Mouse (Mus musculus) embryonic facial prominence, embryonic 14.5 days (tissue): Measurements from ENCODE around the gene Lgals3bp. TPM values are rescaled to one million over a fixed set of nuclear protein-coding genes. Genes with fewer than 3 reads are reported as not detected.

Source experiments
- ATAC-seq: fragments of 200-750 bp; cut with Nextera tagmentation; 2 replicates; pipeline ENCODE4 v1.8.0; 2017; ENCODE audit warnings: low read depth, moderate number of reproducible peaks, moderate TSS enrichment
- DNase-seq: peaks from one replicate; pipeline ENCODE4 v3.0.0-alpha.2; 2015; ENCODE audit warnings: low spot score
- H3K27ac ChIP-seq: fragments of 300-500 bp; sonication (generic); replicated peaks from 2 replicates; pipeline ENCODE4 v1.5.1; 2014; ENCODE audit warnings: low read depth, mild to moderate bottlenecking, low read length, moderate library complexity
- H3K27me3 ChIP-seq: fragments of 300-500 bp; sonication (generic); replicated peaks from 2 replicates; pipeline ENCODE4 v1.6.1; 2014; ENCODE audit warnings: low read length; ENCODE audit not compliant: control insufficient read depth, insufficient read depth
- H3K36me3 ChIP-seq: fragments of 300-500 bp; sonication (generic); 2 replicates; pipeline ENCODE4 v1.6.1; 2014; ENCODE audit warnings: low read length, mixed read lengths; ENCODE audit not compliant: control insufficient read depth, insufficient read depth
- H3K4me1 ChIP-seq: fragments of 300-500 bp; sonication (generic); 2 replicates; pipeline ENCODE4 v1.6.1; 2014; ENCODE audit warnings: antibody characterized with exemption, low read length; ENCODE audit not compliant: control insufficient read depth, insufficient read depth
- H3K4me2 ChIP-seq: fragments of 300-500 bp; sonication (generic); 2 replicates; pipeline ENCODE4 v1.6.1; 2014; ENCODE audit warnings: low read depth, mild to moderate bottlenecking, low read length, moderate library complexity, mixed read lengths
- H3K4me3 ChIP-seq: fragments of 300-500 bp; sonication (generic); 2 replicates; pipeline ENCODE4 v1.5.1; 2014; ENCODE audit warnings: low read depth, mild to moderate bottlenecking, low read length
- H3K9ac ChIP-seq: fragments of 300-500 bp; sonication (generic); 2 replicates; pipeline ENCODE4 v1.6.1; 2014; ENCODE audit warnings: low read depth, mild to moderate bottlenecking, low read length, moderate library complexity, mixed read lengths
- H3K9me3 ChIP-seq: fragments of 300-500 bp; sonication (generic); 2 replicates; pipeline ENCODE4 v1.6.1; 2016; ENCODE audit warnings: low read length; ENCODE audit not compliant: control insufficient read depth
- WGBS: fragments of 180-500 bp; shearing (Covaris S2); extraction: QIAGEN DNeasy Blood & Tissue Kit; methylation state at CpG from one replicate; pipeline ENCODE4 v1.1.7; 2014; 5-methylcytosine and 5-hydroxymethylcytosine counted together
- polyA plus RNA-seq: library from polyadenylated mRNA; unstranded; fragments of >200 nt; fragmentation: Nextera tagmentation; extraction: Ambion mirVana; gene quantifications from 2 replicates; pipeline ENCODE4 v1.2.1, GENCODE M21; 2014

Gene Lgals3bp
- polyA plus RNA-seq, 1 experiment from 2014 or later = 14.2 TPM

GRCm38 (mm10) chr11:118366559-118366958 is 35.3 kb downstream of the Lgals3bp start:
- 57% methylated on average over 8 of the region's 8 CpGs for WGBS

GRCm38 (mm10) chr11:118366108-118366507 is 35.8 kb downstream of the Lgals3bp start:
- H3K9me3 ChIP-seq = no peaks in the 10 kb centered on the region
- H3K4me3 ChIP-seq = no peak overlapping the region
- ATAC-seq (no peak), DNase-seq (no peak)
- H3K4me1 ChIP-seq = peaks cover 48% of the 10 kb centered on the region
- H3K36me3 ChIP-seq = no peaks in the 10 kb centered on the region
- H3K27ac ChIP-seq = peak overlapping the region; percentile 88
- H3K9ac ChIP-seq = no peak overlapping the region
- H3K4me2 ChIP-seq = no peak overlapping the region
- WGBS = 54% methylated on average over 3 of the region's 3 CpGs
- H3K27me3 ChIP-seq = no peaks in the 10 kb centered on the region

More at GRCm38 (mm10) chr11:118366559-118366958, 35.3 kb downstream of the Lgals3bp start:
- H3K27ac ChIP-seq = no peak overlapping the region
- H3K4me2 ChIP-seq = no peak overlapping the region
- H3K27me3 ChIP-seq = no peaks in the 10 kb centered on the region
- no peak for ATAC-seq
- H3K36me3 ChIP-seq = no peaks in the 10 kb centered on the region
- no peak for DNase-seq
- no peak overlapping the region for H3K4me3 ChIP-seq
- no peak overlapping the region for H3K9ac ChIP-seq
- peaks cover 44% of the 10 kb centered on the region for H3K4me1 ChIP-seq
- no peaks in the 10 kb centered on the region for H3K9me3 ChIP-seq

GRCm38 (mm10) chr11:118365171-118365570 is 36.7 kb downstream of the Lgals3bp start:
- Histone ChIP-seq H3K9ac (no peak overlapping the region), H3K4me2 (0 out of 2 replicates have a peak overlapping the region, but pooled peaks have one; percentile 11), H3K27me3 (no peaks in the 10 kb centered on the region), H3K4me1 (peaks cover 57% of the 10 kb centered on the region), H3K36me3 (no peaks in the 10 kb centered on the region), H3K27ac (peak overlapping the region; percentile 88), H3K9me3 (no peaks in the 10 kb centered on the region), H3K4me3 (no peak overlapping the region)
- ATAC-seq (peak; percentile 75), DNase-seq (peak; percentile 94)
- 16% methylated on average over 7 of the region's 7 CpGs for WGBS

- ATAC-seq = no peak
- peaks cover 57% of the 10 kb centered on the region for H3K4me1 ChIP-seq
- no peaks in the 10 kb centered on the region for H3K9me3 ChIP-seq
- no peak overlapping the region for H3K4me2 ChIP-seq
- DNase-seq = no peak
- H3K27ac ChIP-seq = peak overlapping the region; percentile 88
- 83% methylated on average over 4 of the region's 4 CpGs for WGBS
- no peak overlapping the region for H3K4me3 ChIP-seq
- H3K36me3 ChIP-seq = no peaks in the 10 kb centered on the region
- H3K27me3 ChIP-seq = no peaks in the 10 kb centered on the region
- H3K9ac ChIP-seq = peak overlapping the region; percentile 32; the same call in 1 of the 2 replicates
Measured at GRCm38 (mm10) chr11:118364021-118364420, 37.9 kb downstream of the Lgals3bp start.

- Histone ChIP-seq H3K4me1 (peaks cover 57% of the 10 kb centered on the region), H3K36me3 (no peaks in the 10 kb centered on the region), H3K27ac (peak overlapping the region; percentile 83), H3K4me3 (no peak overlapping the region), H3K4me2 (peak overlapping the region; percentile 20), H3K9me3 (no peaks in the 10 kb centered on the region), H3K9ac (peak overlapping the region; percentile 45), H3K27me3 (no peaks in the 10 kb centered on the region)
- peak; percentile 84 for ATAC-seq
- DNase-seq = peak; percentile 92
- whole genome bisulfite sequencing = 2% methylated on average over 8 of the region's 8 CpGs
Measured at GRCm38 (mm10) chr11:118362971-118363518, 38.8 kb downstream of the Lgals3bp start.

- Histone ChIP-seq H3K27me3 (no peaks in the 10 kb centered on the region), H3K4me1 (peaks cover 57% of the 10 kb centered on the region), H3K4me3 (no peak overlapping the region), H3K36me3 (no peaks in the 10 kb centered on the region), H3K4me2 (peak overlapping the region; percentile 20), H3K27ac (peak overlapping the region; percentile 83), H3K9ac (peak overlapping the region; percentile 45), H3K9me3 (no peaks in the 10 kb centered on the region)
- no peak for DNase-seq
- no peak for ATAC-seq
- 75% methylated on average over 1 of the region's 1 CpGs for WGBS
Measured at GRCm38 (mm10) chr11:118362501-118362900, 39.4 kb downstream of the Lgals3bp start.

- H3K4me3 ChIP-seq = no peak overlapping the region
- no peaks in the 10 kb centered on the region for H3K9me3 ChIP-seq
- no peaks in the 10 kb centered on the region for H3K36me3 ChIP-seq
- 24% methylated on average over 10 of the region's 10 CpGs for WGBS
- no peak overlapping the region for H3K9ac ChIP-seq
- no peak for DNase-seq
- peaks cover 57% of the 10 kb centered on the region for H3K4me1 ChIP-seq
- H3K27ac ChIP-seq = peak overlapping the region; percentile 8; the same call in 1 of the 2 replicates
- no peak overlapping the region for H3K4me2 ChIP-seq
- H3K27me3 ChIP-seq = no peaks in the 10 kb centered on the region
- ATAC-seq = no peak
Measured at GRCm38 (mm10) chr11:118360907-118361341, 41.0 kb downstream of the Lgals3bp start.

- no peak for DNase-seq
- WGBS = 64% methylated on average over 7 of the region's 7 CpGs
- Histone ChIP-seq H3K4me2 (no peak overlapping the region), H3K36me3 (no peaks in the 10 kb centered on the region), H3K9ac (no peak overlapping the region), H3K27ac (peak overlapping the region; percentile 8; the same call in 1 of the 2 replicates), H3K9me3 (no peaks in the 10 kb centered on the region), H3K4me3 (no peak overlapping the region), H3K27me3 (no peaks in the 10 kb centered on the region), H3K4me1 (peaks cover 57% of the 10 kb centered on the region)
- ATAC-seq = no peak
Measured at GRCm38 (mm10) chr11:118360491-118360890, 41.4 kb downstream of the Lgals3bp start.

GRCm38 (mm10) chr11:118355640-118356039 is 46.3 kb downstream of the Lgals3bp start, which contains the start of gene Timp2:
Gene Timp2 (minus strand): TSS chr11:118355740.
- DNase-seq (no peak), ATAC-seq (no peak)
- H3K27ac ChIP-seq = peak within 1 kb of the TSS; percentile 97
- H3K27me3 ChIP-seq = no peaks in the 10 kb centered on the region
- no peaks in the 10 kb centered on the region for H3K9me3 ChIP-seq
- 39% methylated on average over 6 of the region's 6 CpGs for WGBS
- peak within 1 kb of the TSS; percentile 77 for H3K4me2 ChIP-seq
- H3K4me3 ChIP-seq = peak within 1 kb of the TSS; percentile 88
- peaks cover 13% of the 10 kb centered on the region; the same call in 1 of the 2 replicates for H3K36me3 ChIP-seq
- peak within 1 kb of the TSS; percentile 97 for H3K9ac ChIP-seq
- H3K4me1 ChIP-seq = peaks cover 31% of the 10 kb centered on the region
